Mouse (Mus musculus): ENCODE data around the gene Chst7. TPM values are rescaled to one million over a fixed set of nuclear protein-coding genes. Genes with fewer than 3 reads are reported as not detected.

Gene Chst7
- 4.9 and 6.0 TPM in 2 replicates for polyA plus RNA-seq (2015; fragmentation: Nextera tagmentation; extraction: Ambion mirVana)

DNA sequence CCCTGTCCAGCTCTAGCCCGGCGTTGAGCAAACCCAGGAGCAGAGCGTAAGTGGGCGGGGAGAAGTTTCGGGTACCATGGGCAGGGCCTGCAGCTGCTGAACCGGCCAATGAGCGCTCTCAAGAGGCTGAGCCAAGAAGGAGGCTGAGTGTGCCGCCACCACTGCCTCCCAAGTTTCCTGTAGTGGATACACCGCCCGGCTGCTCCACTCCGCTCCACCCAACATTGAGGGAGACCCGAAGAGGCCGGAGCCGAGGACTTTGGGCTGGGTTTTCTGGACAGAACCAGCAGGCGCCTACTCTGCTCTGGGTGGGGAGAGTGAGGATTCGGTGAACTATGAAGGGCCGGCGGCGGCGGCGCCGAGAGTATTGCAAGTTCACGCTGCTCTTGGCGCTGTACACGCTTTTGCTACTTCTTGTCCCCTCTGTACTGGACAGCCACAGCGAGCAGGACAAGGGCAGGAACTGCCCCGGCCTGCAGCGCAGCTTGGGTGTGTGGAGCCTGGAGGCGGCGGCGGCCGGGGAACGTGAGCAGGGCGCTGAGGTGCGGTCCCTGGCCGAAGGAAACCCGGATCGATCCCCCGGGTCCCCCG lies at the start of gene Chst7:
TSS of gene Chst7 (plus strand) at position 180 of the 591 bp plus-strand sequence.
- Histone ChIP-seq H3K36me3 (no peaks in the 10 kb centered on the region), H3K4me3 (peak within 1 kb of the TSS; percentile 43), H3K27me3 (peaks cover 12% of the 10 kb centered on the region), H3K27ac (no peak within 1 kb of the TSS), H3K9me3 (no peaks in the 10 kb centered on the region), H3K4me2 (peak within 1 kb of the TSS; percentile 73), H3K4me1 (0 out of 2 replicates have a peak, but pooled peaks cover 6% of the 10 kb centered on the region), H3K9ac (0 out of 2 replicates have a peak within 1 kb of the TSS, but pooled peaks have one; percentile 14)
- 25% methylated on average over 40 of the region's 40 CpGs for WGBS
- peak; percentile 88 for ATAC-seq (ENCODE audit: insufficient number of reproducible peaks, low FRiP score, low TSS enrichment, low read depth)

DNA sequence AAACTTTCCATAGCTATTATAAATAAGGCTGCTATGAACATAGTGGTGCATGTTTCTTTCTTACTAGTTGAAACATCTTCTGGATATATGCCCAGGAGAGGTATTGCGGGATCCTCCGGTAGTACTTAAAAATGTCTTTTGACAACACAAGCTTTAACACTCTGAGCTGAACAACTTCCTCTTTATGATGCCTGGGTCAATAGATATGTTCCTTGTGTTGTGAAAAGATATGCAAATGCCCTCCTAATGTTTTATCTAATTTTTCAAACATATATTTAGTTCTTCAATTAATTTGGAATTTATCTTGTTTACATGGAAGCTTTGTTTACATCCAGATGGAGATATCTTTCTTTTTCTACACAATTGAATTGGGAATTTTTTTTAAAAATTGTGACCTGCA lies 47.1 kb upstream of the Chst7 start:
- H3K9ac ChIP-seq = no peak overlapping the region
- WGBS = 93% methylated on average over 2 of the region's 2 CpGs
- H3K27me3 ChIP-seq = no peaks in the 10 kb centered on the region
- no peak for ATAC-seq (ENCODE audit: insufficient number of reproducible peaks, low FRiP score, low TSS enrichment, low read depth)
- H3K36me3 ChIP-seq = no peaks in the 10 kb centered on the region
- no peaks in the 10 kb centered on the region for H3K4me1 ChIP-seq
- H3K4me2 ChIP-seq = no peak overlapping the region
- no peak overlapping the region for H3K4me3 ChIP-seq
- no peaks in the 10 kb centered on the region for H3K9me3 ChIP-seq
- H3K27ac ChIP-seq = no peak overlapping the region

DNA sequence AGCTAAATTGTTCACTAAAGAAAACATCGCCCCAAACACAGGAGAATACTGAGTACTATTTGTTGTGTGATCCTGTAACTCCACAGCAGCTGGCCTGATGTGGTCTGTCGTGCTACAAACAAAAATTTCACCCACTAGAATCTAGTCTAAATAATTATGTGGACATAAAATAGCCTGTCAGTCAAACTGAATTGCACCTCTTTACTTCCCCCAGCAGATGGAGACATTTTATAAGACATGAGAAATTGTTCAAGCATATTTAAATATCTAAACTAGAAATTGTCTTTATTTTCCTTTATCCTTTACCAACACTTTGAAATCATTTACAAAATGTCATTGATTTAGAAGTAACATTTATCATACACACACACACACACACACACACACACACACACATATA lies 38.4 kb upstream of the Chst7 start:
- Histone ChIP-seq H3K36me3 (no peaks in the 10 kb centered on the region), H3K9me3 (no peaks in the 10 kb centered on the region)
- WGBS = 50% methylated on average over 2 of the region's 2 CpGs

DNA sequence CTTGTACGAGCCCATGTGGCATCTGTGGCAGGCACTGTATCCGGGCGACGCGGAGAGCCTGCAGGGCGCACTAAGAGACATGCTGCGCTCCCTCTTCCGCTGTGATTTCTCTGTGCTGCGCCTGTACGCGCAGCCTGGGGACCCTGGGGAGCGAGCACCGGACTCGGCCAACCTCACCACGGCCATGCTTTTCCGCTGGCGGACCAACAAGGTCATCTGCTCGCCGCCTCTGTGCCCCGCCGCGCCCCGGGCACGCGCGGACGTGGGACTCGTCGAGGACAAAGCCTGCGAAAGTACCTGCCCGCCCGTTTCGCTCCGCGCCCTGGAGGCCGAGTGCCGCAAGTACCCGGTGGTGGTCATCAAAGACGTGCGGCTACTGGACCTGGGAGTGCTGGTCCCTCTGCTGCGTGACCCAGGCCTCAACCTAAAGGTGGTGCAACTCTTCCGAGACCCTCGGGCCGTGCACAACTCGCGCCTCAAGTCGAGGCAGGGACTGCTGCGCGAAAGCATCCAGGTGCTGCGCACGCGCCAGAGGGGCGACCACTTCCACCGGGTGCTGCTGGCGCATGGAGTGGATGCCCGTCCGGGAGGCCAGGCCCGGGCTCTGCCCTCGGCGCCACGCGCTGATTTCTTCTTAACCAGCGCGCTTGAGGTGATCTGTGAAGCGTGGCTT lies 872 bp downstream of the Chst7 start:
- no peak overlapping the region for H3K27ac ChIP-seq
- peaks cover 12% of the 10 kb centered on the region for H3K27me3 ChIP-seq
- H3K4me3 ChIP-seq = peak overlapping the region; percentile 43
- 0 out of 2 replicates have a peak overlapping the region, but pooled peaks have one; percentile 14 for H3K9ac ChIP-seq
- 26% methylated on average over 65 of the region's 65 CpGs for WGBS
- no peaks in the 10 kb centered on the region for H3K36me3 ChIP-seq
- peak overlapping the region; percentile 73 for H3K4me2 ChIP-seq
- ATAC-seq (ENCODE audit: insufficient number of reproducible peaks, low FRiP score, low TSS enrichment, low read depth) = no peak
- H3K4me1 ChIP-seq = 0 out of 2 replicates have a peak, but pooled peaks cover 6% of the 10 kb centered on the region
- no peaks in the 10 kb centered on the region for H3K9me3 ChIP-seq

More for the DNA sequence above, 38.4 kb upstream of the Chst7 start:
- H3K27me3 ChIP-seq = no peaks in the 10 kb centered on the region
- no peak for ATAC-seq (ENCODE audit: insufficient number of reproducible peaks, low FRiP score, low TSS enrichment, low read depth)
- H3K4me3 ChIP-seq = no peak overlapping the region
- no peaks in the 10 kb centered on the region for H3K4me1 ChIP-seq
- H3K4me2 ChIP-seq = no peak overlapping the region
- no peak overlapping the region for H3K9ac ChIP-seq
- no peak overlapping the region for H3K27ac ChIP-seq

DNA sequence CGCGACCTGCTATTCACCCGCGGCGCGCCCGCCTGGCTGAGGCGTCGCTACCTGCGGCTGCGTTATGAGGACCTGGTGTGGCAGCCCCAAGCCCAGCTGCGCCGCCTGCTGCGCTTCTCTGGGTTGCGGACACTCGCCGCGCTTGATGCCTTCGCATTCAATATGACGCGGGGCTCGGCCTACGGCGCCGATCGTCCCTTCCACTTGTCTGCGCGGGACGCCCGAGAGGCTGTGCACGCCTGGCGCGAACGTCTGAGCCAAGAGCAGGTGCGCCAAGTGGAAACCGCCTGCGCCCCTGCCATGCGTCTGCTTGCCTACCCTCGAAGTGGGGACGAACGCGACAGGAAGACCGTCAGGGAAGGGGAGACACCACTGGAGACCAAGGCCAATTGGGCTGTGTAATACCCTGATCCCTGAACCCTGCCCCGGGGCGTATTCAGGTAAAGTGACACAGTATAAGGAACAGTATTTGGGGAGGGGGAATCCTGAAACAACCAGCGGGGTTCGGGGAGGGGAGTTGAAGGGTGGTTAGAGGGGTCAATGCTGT lies 1.5 kb downstream of the Chst7 start:
- WGBS = 23% methylated on average over 47 of the region's 47 CpGs
- 0 out of 2 replicates have a peak, but pooled peaks cover 6% of the 10 kb centered on the region for H3K4me1 ChIP-seq
- H3K4me2 ChIP-seq = peak overlapping the region; percentile 73
- no peak overlapping the region for H3K27ac ChIP-seq
- H3K27me3 ChIP-seq = peaks cover 12% of the 10 kb centered on the region
- peak overlapping the region; percentile 43 for H3K4me3 ChIP-seq
- no peaks in the 10 kb centered on the region for H3K36me3 ChIP-seq
- ATAC-seq (ENCODE audit: insufficient number of reproducible peaks, low FRiP score, low TSS enrichment, low read depth) = no peak
- H3K9me3 ChIP-seq = no peaks in the 10 kb centered on the region
- no peak overlapping the region for H3K9ac ChIP-seq

DNA sequence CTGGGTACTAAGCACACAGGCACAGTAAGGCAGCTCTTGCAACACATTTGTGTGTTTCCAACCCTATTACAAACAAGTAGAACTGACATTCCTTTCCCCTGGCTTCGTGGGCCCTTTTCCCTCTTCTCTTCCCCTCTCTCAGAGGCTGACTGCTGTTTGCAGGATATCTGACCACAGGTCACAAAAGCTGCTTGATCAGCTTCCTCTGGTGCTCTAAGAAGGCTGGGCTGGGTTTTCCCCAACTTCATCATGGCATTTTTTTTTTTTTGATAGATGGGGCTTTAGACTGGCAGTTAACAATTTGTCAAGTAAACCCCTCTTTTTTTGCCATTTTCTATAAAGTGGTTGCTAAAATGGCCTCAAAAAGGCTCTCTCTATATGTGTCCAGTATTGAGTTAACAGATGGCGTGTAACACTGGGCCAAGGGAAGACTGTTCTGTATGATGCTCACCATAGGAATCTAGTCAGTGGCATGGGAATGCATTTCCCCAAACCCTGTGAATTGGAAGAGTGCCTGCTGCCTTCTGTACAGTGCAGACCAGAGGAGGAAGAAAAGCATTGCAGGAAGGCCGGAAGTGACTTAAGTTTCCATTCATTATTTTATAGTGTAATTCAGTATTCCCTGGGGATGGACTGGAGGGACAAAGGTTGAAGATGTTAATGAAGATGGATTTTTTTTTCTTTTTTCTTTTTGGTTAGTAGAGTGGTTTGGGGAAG lies 2.6 kb downstream of the Chst7 start:
- H3K36me3 ChIP-seq = no peaks in the 10 kb centered on the region
- H3K9me3 ChIP-seq = no peaks in the 10 kb centered on the region
- H3K4me2 ChIP-seq = no peak overlapping the region
- no peak overlapping the region for H3K27ac ChIP-seq
- no peak overlapping the region for H3K4me3 ChIP-seq
- no peak for ATAC-seq (ENCODE audit: insufficient number of reproducible peaks, low FRiP score, low TSS enrichment, low read depth)
- 46% methylated on average over 3 of the region's 3 CpGs for WGBS
- no peak overlapping the region for H3K9ac ChIP-seq
- H3K27me3 ChIP-seq = peaks cover 12% of the 10 kb centered on the region
- 0 out of 2 replicates have a peak, but pooled peaks cover 6% of the 10 kb centered on the region for H3K4me1 ChIP-seq

DNA sequence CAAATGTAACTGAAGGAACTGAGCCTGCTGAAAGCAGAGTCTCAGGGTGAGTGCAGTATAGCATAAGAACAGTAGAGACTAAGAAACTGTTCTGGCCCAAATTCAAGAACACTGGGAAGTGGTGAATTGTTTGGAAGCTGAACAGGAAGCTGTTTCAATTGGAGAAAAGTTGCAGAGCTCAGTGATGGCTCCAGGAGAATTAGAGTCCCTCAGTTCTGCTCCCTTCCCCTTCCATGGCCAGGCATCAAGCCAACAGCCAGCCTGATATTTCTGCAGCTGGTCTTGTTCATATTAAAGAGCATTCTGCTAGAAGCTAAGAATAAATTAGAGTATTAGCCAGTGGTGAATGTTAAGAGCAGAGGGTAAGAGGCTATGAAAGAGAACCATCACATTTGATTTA lies 7.3 kb downstream of the Chst7 start:
- Histone ChIP-seq H3K4me3 (no peak overlapping the region), H3K27ac (no peak overlapping the region), H3K4me2 (no peak overlapping the region), H3K9ac (no peak overlapping the region), H3K9me3 (no peaks in the 10 kb centered on the region), H3K36me3 (no peaks in the 10 kb centered on the region), H3K27me3 (no peaks in the 10 kb centered on the region), H3K4me1 (no peaks in the 10 kb centered on the region)
- no peak for ATAC-seq (ENCODE audit: insufficient number of reproducible peaks, low FRiP score, low TSS enrichment, low read depth)

DNA sequence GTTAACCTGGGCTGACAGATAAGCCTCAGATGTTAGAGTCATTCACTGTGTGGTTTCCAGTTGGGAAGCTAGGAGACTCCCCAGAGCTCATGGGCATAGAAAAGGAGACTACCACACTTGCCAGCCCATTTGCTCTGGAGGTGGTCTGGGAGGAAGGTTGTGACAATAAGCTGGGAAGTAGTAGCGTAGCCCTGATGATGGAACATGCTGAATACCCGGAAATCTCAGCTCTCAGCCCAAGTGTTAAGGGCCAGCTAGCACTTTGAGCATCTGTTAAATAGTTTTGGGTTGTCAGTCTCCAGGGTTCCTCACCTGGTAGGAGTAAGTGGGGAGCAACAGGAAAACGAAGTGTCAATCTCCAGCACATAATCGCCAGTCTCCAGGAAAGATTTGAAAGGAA lies 10.8 kb downstream of the Chst7 start:
- Histone ChIP-seq H3K9ac (no peak overlapping the region), H3K36me3 (no peaks in the 10 kb centered on the region), H3K27me3 (no peaks in the 10 kb centered on the region), H3K27ac (no peak overlapping the region), H3K4me3 (no peak overlapping the region), H3K9me3 (no peaks in the 10 kb centered on the region), H3K4me2 (no peak overlapping the region), H3K4me1 (no peaks in the 10 kb centered on the region)
- WGBS = 40% methylated on average over 4 of the region's 4 CpGs
- no peak for ATAC-seq (ENCODE audit: insufficient number of reproducible peaks, low FRiP score, low TSS enrichment, low read depth)

DNA sequence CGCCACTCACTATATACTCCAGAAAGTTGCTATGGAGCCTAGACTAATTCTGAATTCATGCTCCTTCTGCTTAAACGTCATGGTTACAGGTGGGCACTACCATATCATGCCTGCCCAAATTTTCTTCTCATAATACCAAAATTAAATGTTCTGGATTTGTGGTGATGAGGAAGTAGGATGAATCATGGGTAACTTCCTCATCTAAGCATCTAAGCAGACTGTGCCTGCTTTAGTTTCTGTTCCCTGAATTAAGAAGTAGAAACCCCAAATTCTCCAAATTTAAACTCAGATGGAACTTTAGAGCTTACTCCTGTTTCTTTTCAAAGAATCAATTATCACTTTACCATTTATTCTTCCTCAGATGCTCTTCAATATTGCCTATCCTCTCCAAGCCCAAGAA lies 58.4 kb downstream of the Chst7 start:
- no peak overlapping the region for H3K4me2 ChIP-seq
- no peaks in the 10 kb centered on the region for H3K27me3 ChIP-seq
- H3K36me3 ChIP-seq = no peaks in the 10 kb centered on the region
- no peak overlapping the region for H3K4me3 ChIP-seq
- no peaks in the 10 kb centered on the region for H3K9me3 ChIP-seq
- WGBS = 73% methylated on average over 2 of the region's 2 CpGs
- no peak overlapping the region for H3K9ac ChIP-seq
- no peaks in the 10 kb centered on the region for H3K4me1 ChIP-seq
- ATAC-seq (ENCODE audit: insufficient number of reproducible peaks, low FRiP score, low TSS enrichment, low read depth) = no peak
- H3K27ac ChIP-seq = no peak overlapping the region

DNA sequence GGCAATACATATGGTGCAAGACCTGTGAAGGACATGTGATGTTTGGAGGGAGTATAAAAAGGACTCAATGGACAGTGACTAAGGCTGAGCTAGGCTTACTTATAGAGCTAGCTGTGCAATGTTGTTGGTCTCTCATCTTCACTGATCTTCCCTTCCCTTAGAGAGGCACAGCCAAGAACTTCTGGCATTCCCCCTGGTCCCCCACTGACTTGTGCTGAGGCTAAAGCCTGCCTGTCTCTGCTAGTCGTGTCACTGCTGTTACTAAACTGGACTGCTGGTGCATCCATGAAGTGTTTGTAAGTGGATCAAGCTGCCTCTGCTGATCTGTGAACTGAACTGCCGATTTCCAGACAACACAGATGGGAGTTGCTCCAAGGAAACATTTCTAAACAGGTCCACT lies 66.1 kb downstream of the Chst7 start:
- WGBS = 51% methylated on average over 2 of the region's 2 CpGs
- no peaks in the 10 kb centered on the region for H3K4me1 ChIP-seq
- H3K9ac ChIP-seq = no peak overlapping the region
- H3K36me3 ChIP-seq = no peaks in the 10 kb centered on the region
- no peaks in the 10 kb centered on the region for H3K27me3 ChIP-seq
- H3K4me3 ChIP-seq = no peak overlapping the region
- ATAC-seq (ENCODE audit: insufficient number of reproducible peaks, low FRiP score, low TSS enrichment, low read depth) = no peak
- H3K4me2 ChIP-seq = no peak overlapping the region
- H3K9me3 ChIP-seq = no peaks in the 10 kb centered on the region
- no peak overlapping the region for H3K27ac ChIP-seq

DNA sequence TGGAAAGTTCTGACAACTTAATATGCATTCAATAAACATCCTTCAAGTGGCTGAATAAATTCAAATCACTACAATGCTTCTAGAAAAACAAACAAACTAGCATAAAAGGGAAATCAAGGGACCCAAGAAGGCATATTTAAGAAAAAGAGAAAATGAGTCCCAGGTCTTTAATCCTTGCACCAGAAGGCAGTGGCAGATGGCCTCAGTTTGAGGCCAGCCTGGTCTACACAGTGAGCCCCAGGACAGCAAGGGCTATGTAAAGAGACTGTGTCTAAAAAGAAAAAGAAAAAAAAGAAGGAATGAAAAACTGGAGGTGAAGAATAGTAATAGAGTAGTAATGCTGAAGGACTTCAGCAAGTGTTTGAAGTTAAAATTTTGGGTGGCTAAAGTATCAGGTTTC lies 69.6 kb downstream of the Chst7 start:
- Histone ChIP-seq H3K27me3 (no peaks in the 10 kb centered on the region), H3K27ac (no peak overlapping the region), H3K36me3 (no peaks in the 10 kb centered on the region), H3K4me1 (no peaks in the 10 kb centered on the region), H3K9me3 (no peaks in the 10 kb centered on the region), H3K9ac (no peak overlapping the region), H3K4me2 (no peak overlapping the region), H3K4me3 (no peak overlapping the region)
- ATAC-seq (ENCODE audit: insufficient number of reproducible peaks, low FRiP score, low TSS enrichment, low read depth) = no peak

DNA sequence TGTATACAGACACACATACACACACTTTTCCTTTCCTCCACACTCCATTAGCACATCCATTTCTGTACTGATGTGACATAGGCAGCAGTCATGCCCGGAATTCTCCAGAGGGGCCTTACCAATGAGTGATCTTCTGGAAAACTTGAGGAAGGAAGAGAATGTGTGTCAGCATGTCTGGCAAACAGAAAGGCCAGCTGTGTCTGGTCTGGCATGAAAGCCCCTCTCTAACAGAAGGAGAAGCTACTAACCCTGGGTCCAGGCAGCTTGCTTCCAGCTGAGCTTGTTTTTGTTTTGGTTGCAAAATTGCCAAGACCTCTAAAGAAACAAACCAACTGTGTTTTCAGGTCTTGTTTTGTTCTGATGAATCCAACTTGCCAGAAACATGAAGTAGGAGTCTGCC lies 70.1 kb downstream of the Chst7 start:
- H3K9ac ChIP-seq = no peak overlapping the region
- no peaks in the 10 kb centered on the region for H3K36me3 ChIP-seq
- WGBS = 93% methylated on average over 1 of the region's 1 CpGs
- H3K9me3 ChIP-seq = no peaks in the 10 kb centered on the region
- no peak overlapping the region for H3K27ac ChIP-seq
- H3K4me3 ChIP-seq = no peak overlapping the region
- H3K27me3 ChIP-seq = no peaks in the 10 kb centered on the region
- H3K4me1 ChIP-seq = no peaks in the 10 kb centered on the region
- no peak overlapping the region for H3K4me2 ChIP-seq
- ATAC-seq (ENCODE audit: insufficient number of reproducible peaks, low FRiP score, low TSS enrichment, low read depth) = no peak
